Mouse (Mus musculus) brain, embryonic 18.5 days (tissue): Measurements from ENCODE around the gene Art4.

Source experiments
- DNase-seq: peaks from one replicate; pipeline ENCODE4 v3.0.0-alpha.2; 2012; ENCODE audit warnings: low read depth, low spot score

Gene Art4

GRCm38 (mm10) chr6:136827516-136827880, 30.0 kb downstream of the Art4 start, which contains the start of gene BC049715:
BC049715 (plus strand) TSS chr6:136827626.
- no peak for DNase-seq

- no peak for DNase-seq
Measured at GRCm38 (mm10) chr6:136827116-136827515, 30.4 kb downstream of the Art4 start.

DNA sequence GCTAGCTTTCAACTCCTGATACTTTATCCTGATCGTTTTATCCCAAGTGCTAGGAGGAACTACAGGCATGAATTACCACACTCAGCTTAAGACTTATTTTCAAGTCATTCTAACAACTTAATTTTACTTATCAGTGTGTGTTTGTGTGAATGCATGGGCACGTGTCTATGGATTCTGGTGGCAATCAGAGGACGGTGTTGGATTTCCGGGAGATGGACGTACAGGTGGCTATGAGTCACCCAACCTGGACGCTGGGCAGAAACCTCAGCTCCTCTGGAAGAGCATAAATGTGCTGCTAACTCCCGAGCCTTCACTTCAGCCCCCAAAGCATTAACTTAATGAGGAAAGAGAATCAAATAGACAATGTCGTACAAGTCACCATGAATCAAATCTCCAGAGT, 32.5 kb downstream of the Art4 start:
- DNase-seq: no peak

DNA sequence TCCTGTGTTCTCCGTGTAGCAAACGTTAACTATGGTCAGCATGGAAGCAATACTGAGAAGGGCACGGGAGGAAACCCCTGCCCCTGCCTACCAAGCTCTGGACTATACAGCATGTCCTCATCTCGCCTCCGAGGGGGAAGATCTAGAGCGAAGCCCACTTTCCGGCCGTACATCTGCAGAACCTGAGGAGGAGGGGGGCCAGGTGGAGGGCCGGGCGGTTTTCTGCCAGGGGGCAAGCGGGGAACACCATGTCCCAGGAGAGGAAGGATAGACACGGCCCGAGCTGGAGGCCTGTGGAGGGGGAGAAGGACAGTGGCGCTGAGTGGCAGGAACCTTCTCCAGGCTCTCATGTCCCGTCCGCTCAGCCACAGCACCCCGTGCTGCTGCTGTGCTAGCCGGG, 36.4 kb downstream of the Art4 start:
- no peak for DNase-seq

DNA sequence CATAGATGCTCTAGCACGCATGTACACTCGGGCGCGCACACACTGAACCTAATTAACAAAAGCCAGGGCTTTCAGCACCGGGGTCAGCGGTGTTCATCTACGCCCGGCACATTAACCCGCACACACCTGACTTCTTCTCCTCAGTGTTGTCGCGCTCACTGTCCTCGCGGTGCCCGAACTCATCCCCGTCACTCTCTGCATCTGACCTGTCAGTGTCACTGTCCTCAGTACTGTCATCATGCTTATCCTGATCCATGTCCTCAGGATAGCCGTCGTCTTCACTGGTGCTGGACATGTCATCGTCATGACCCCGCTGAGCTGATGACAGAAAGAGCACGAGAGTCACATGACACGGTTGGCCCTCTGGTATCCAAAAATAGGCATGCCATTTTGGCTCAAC, 37.2 kb downstream of the Art4 start:
- DNase-seq: no peak

GRCm38 (mm10) chr6:136817549-136817948, 40.0 kb downstream of the Art4 start:
- DNase-seq: no peak

DNA sequence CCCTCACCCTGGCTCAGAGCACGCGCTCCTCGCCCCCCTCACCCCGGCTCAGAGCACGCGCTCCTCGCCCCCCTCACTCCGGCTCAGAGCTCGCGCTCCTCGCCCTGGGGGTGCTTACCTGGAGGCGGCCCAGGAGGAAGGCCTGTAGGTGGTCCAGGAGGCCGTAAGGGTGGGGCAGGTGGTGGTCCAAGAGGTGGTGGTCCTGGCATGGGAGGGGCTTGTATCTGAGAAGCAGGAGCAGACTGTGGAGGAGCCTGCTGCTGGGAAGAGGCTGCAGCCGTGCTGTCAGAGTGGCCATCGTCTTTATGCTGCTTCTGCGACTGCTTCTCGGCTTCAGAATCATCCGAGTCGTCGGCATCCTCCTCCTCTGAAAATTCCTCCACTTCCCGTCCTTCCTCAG, 40.7 kb downstream of the Art4 start:
- DNase-seq: no peak

GRCm38 (mm10) chr6:136815381-136815780, 42.2 kb downstream of the Art4 start:
- DNase-seq: no peak

DNA sequence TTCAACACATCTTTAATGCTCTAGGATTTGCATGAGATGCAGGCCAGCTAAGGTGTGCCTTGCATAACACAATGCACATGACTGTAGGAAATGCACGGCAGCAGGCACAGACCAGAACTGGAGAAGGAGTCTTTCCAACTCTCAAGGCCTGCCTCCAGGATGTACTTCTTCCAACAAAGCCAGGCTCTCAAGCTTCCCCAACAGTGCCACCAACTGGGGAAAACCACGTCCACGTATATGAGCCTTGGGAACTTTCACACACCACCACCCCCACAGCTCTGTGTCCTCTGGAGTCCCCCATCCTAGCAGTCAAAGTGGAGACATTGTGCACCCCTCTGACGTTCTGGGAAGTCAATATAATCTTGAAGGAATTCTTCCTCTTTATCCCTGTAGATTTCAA, 44.4 kb downstream of the Art4 start:
- DNase-seq: no peak

DNA sequence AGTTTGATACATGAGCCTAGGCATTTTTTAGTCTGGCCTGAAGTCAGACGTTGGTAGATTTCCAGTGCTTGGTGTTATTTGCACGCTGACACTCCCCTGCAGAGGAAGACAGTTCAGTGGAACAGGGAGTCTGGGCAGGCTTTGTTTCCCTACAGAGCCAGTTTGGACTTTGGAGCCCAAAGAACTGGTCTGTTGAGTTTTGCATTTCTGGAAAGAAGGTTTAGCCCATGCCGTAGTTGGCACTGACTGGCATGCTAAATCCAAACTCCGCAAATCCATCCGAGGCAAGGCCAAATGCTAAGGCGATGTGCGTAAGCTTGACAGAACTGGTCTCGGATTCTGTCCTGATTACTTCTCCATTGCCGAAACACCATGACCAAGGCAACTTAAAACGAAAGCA, 46.3 kb downstream of the Art4 start:
- no peak for DNase-seq

DNA sequence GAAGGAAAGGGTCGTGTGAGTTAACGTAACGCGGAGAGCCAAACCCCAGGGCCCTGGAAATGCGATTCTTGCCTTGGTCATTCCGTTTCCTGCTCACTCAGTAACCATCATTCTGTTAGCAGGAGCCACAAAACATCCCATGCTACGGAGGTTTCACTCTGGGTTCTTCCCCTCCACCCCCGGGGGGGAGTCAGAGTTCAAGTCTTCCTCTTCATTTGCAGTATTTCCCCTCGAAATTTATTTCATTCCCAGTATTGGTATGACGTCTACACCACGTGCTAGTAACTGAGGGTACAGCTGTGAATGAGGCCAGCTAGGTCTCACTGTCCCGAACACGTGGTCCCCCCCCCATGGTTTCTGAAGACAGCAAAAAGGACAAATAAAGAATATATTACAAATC, 47.9 kb downstream of the Art4 start:
- no peak for DNase-seq

GRCm38 (mm10) chr6:136809077-136809476, 48.5 kb downstream of the Art4 start:
- no peak for DNase-seq

DNA sequence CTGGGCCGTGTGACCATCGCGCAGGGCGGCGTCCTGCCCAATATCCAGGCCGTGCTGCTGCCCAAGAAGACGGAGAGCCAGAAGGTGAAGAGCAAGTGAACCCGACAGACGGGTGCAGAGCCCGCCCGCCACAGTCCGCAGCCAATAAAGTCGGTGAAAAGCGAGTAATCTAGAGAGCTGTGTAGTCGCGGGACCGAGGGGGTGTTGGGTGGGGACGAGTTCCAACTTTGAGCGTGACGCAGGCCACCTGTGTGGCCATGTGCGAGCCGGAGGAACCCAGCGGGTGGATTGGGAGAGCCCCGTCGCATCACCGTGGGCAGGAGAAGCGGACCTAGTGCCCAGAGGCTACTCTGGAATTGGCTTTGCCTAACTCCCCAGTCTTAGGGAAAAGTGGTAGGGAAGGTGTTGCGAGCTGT, 48.9 kb downstream of the Art4 start:
- no peak for DNase-seq

DNA sequence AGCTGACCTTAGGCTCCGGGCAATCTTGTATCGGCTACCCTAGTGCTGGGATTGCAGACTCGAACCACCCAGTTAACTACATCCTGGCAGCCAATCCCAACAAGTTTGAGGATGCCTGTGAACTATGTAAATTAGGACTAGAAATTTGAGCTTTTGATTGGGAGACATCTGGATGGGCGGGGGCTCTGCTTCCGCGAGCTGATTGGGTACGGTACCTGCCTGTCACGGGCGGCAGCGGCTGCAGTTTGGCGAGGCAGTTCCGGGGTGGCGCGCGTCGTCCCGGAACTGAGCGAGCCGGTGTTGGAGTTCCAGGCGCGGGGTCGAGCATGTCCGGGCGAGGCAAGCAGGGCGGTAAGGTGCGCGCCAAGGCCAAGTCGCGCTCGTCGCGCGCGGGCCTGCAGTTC, 49.5 kb downstream of the Art4 start, which contains the start of gene H2afj:
TSS of gene H2afj (plus strand) at position 231 of the 404 bp plus-strand sequence.
- peak; percentile 87 for DNase-seq

- DNase-seq: no peak
Measured at GRCm38 (mm10) chr6:136807395-136808013, 50.0 kb downstream of the Art4 start.

DNA sequence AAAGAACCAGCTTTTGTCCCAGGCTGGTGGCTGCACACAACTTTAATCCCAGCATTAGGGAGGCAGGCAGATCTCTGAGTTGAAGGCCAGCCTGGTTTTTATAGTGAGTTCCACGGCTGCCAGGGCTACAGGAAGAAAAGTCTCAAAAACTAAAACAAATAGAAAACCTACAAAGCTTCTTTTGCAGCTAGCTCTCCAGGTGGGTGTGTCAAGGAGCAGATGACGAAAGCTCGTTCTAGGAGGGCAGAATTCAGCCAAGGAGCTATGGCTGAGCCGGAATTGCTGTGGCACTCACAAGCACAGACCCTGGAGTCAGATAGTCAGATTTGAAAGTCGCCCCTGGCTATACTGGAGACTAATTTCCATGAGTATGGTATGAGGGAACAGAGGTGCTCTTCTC, 50.7 kb downstream of the Art4 start:
- no peak for DNase-seq

DNA sequence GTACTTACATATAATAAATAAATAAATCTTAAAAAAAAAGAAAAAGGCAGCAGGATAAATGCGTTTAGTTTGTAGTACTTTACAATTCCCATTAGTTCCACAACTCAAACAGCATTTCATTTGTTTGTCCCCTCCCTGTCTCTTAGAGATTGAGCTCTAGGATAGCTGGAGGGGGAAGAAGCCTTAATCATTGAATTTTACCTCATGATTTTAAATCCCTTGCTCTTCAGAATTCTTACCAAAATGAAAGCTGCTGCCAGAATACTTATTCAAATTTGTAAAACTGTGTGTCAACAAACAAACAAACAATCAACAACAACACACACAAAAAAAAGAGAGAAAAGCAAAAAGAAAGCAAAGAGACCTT, 52.1 kb downstream of the Art4 start:
- DNase-seq: no peak

DNA sequence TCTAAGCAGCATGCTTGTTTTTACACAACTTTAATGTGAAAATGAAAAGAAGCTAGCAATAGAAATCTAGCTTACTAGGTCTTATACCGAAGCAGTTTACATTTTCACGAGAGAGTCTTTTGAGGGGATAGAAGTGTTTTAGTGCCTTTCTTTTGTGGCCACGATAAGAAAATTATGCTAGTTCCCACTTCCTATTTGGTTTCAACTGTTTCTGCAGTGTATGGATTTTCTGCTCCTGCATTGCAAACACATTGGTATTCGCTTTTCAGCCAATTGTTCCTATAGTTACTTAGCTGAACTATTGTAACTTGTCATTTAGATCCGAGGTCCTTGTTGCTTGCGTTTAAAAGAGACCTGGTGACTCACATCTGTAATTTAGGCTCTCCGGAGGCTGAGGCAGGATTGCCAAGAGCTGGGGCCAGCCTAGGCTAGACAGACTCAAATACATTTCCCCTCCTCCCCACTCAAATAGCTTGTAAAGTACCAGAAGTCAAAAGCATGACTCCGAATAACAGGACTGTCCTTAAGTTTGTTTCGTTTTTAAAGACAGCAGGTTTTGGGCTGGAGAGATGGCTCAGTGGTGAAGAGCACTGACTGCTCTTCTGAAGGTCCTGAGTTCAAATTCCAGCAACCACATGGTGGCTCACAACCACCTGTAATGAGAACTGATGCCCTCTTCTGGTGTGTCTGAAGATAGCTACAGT, 52.7 kb downstream of the Art4 start:
- DNase-seq: no peak

DNA sequence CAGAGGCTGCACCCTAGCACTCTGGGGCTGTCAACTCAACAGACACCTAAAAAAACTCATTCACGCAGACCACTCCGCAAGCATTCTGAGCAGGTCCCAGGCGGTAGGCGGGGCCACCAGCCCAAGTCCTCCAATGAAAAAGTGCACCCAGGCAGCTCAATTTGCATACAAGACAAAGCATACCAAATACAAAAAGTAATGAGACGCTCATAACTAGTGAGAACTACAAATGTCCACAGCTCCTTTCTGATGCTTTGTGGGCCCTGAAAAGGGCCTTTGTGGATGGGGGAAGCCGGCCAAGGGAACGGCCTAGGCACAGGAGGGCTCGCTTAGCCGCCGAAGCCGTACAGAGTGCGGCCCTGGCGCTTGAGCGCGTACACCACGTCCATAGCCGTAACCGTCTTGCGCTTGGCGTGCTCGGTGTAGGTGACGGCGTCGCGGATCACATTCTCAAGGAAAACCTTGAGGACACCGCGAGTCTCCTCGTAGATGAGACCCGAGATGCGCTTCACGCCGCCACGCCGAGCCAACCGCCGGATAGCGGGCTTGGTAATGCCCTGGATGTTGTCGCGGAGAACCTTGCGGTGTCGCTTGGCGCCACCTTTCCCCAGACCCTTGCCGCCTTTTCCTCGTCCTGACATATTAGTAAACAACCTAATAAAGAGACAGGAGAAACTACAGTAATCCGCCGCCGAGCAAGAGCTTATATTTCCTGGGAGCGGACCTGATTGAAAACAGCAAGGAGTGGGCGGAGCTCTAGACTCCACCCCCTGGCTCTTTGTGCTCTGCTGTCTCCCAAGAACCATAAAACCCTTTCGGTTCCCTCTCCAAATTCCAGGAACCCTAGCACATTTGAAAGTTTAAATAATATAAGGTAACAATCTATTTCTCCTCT, 53.5 kb downstream of the Art4 start, which contains the start of gene Hist4h4:
TSS of gene Hist4h4 (minus strand) at position 677 of the 895 bp plus-strand sequence.
- DNase-seq: peak; percentile 88

- no peak for DNase-seq
Measured at GRCm38 (mm10) chr6:136803093-136803738, 54.3 kb downstream of the Art4 start.

GRCm38 (mm10) chr6:136801274-136801673, 56.3 kb downstream of the Art4 start:
- DNase-seq: no peak

- no peak for DNase-seq
Measured at GRCm38 (mm10) chr6:136800710-136801109, 56.8 kb downstream of the Art4 start.
